Mouse (Mus musculus) kidney, adult 9 months (tissue): ENCODE measurements at regions not wholly inside any gene's neighbourhood (a gene's known extent, or its start where the extent isn't known, plus 50 kb on each side); places are given as distances from the start of the nearest gene placed in this dataset.

Source experiments
- DNase-seq: peaks from one replicate; pipeline ENCODE4 v3.0.0; 2022

- DNase-seq = no peak
These were observed 449.0 kb upstream of the Fam92a start for GRCm38 (mm10) chr4:12620756-12621270.

GRCm38 (mm10) chr4:12620059-12620755, 448.4 kb upstream of the Fam92a start:
- DNase-seq = no peak

GRCm38 (mm10) chr4:12616665-12617064, 444.9 kb upstream of the Fam92a start:
- no peak for DNase-seq

- no peak for DNase-seq
These were observed 439.7 kb upstream of the Fam92a start for GRCm38 (mm10) chr4:12611511-12611910.

- DNase-seq = no peak
These were observed 429.5 kb upstream of the Fam92a start for GRCm38 (mm10) chr4:12601165-12601919.

- DNase-seq = no peak
These were observed 424.1 kb upstream of the Fam92a start for GRCm38 (mm10) chr4:12595801-12596515.

GRCm38 (mm10) chr4:12592973-12593372, 421.2 kb upstream of the Fam92a start:
- no peak for DNase-seq

- no peak for DNase-seq
These were observed 406.3 kb upstream of the Fam92a start for GRCm38 (mm10) chr4:12578102-12578501.

GRCm38 (mm10) chr4:12571881-12572280, 400.1 kb upstream of the Fam92a start:
- DNase-seq = peak; percentile 31

- DNase-seq = no peak
These were observed 398.9 kb upstream of the Fam92a start for GRCm38 (mm10) chr4:12570689-12571088.

- no peak for DNase-seq
These were observed 395.8 kb upstream of the Fam92a start for GRCm38 (mm10) chr4:12567643-12568042.

GRCm38 (mm10) chr4:12563016-12563415, 391.2 kb upstream of the Fam92a start:
- DNase-seq = peak; percentile 2

GRCm38 (mm10) chr4:12560546-12560945, 388.7 kb upstream of the Fam92a start:
- DNase-seq = no peak

- DNase-seq = no peak
These were observed 388.2 kb upstream of the Fam92a start for GRCm38 (mm10) chr4:12560015-12560414.

- no peak for DNase-seq
These were observed 385.3 kb upstream of the Fam92a start for GRCm38 (mm10) chr4:12557105-12557504.

GRCm38 (mm10) chr4:12549265-12549664, 377.4 kb upstream of the Fam92a start:
- DNase-seq = no peak

- DNase-seq = no peak
These were observed 372.1 kb upstream of the Fam92a start for GRCm38 (mm10) chr4:12543906-12544305.

GRCm38 (mm10) chr4:12541508-12541907, 369.7 kb upstream of the Fam92a start:
- no peak for DNase-seq

- DNase-seq = no peak
These were observed 367.5 kb upstream of the Fam92a start for GRCm38 (mm10) chr4:12539184-12539791.

GRCm38 (mm10) chr4:12538694-12539121, 366.9 kb upstream of the Fam92a start:
- peak; percentile 30 for DNase-seq

GRCm38 (mm10) chr4:12538043-12538442, 366.2 kb upstream of the Fam92a start:
- no peak for DNase-seq

GRCm38 (mm10) chr4:12534151-12534550, 362.3 kb upstream of the Fam92a start:
- no peak for DNase-seq

GRCm38 (mm10) chr4:12532961-12533360, 361.1 kb upstream of the Fam92a start:
- no peak for DNase-seq
